Mouse (Mus musculus) CH12.LX (cell line): ENCODE data around the gene Incenp. TPM values are rescaled to one million over a fixed set of nuclear protein-coding genes. Genes with fewer than 3 reads are reported as not detected.

Experiments used
- DNase-seq: peaks from one replicate; pipeline ENCODE4 v3.0.0-alpha.2; 2013; ENCODE audit errors: extremely low read depth
- H3K27ac ChIP-seq: 2 replicates; pipeline ENCODE4 v1.5.1; 2012; ENCODE audit warnings: low read depth, mild to moderate bottlenecking, control low read depth, moderate library complexity; ENCODE audit not compliant: insufficient read depth
- H3K27me3 ChIP-seq: replicated peaks from 2 replicates; pipeline ENCODE3; 2012; ENCODE audit warnings: inconsistent platforms
- H3K36me3 ChIP-seq, 2 experiments: replicated peaks in 1 of 2; 2 replicates each; pipeline versions ENCODE3 to v1.6.1; 2012; ENCODE audit warnings: inconsistent platforms in 1 of 2, low read length in 1 of 2, mild to moderate bottlenecking in 1 of 2, mixed read lengths in 1 of 2, moderate library complexity in 1 of 2; ENCODE audit not compliant: control insufficient read depth in 1 of 2, insufficient read depth in 1 of 2
- H3K4me1 ChIP-seq, 2 experiments: 2 replicates each; pipeline ENCODE4 v1.6.1; 2012; ENCODE audit warnings: inconsistent platforms in 1 of 2, moderate library complexity in 1 of 2; ENCODE audit not compliant: insufficient read depth in 2 of 2, control insufficient read depth in 1 of 2
- H3K4me2 ChIP-seq: 2 replicates; pipeline ENCODE4 v1.6.1; 2012; ENCODE audit warnings: low read depth, mild to moderate bottlenecking, control low read depth; ENCODE audit not compliant: poor library complexity, insufficient read depth, severe bottlenecking
- H3K4me3 ChIP-seq, 3 experiments: fragments of 150-350 bp in 1 of 3; sonication (generic) in 1 of 3; replicated peaks in 1 of 3; 2 replicates each; pipeline versions ENCODE3 to v1.5.1; 2011 to 2012; ENCODE audit warnings: low read depth in 2 of 3, low read length in 2 of 3, mild to moderate bottlenecking in 2 of 3, moderate library complexity in 2 of 3, control low read depth in 1 of 3, improper control_type of control experiment in 1 of 3, inconsistent platforms in 1 of 3, mixed read lengths in 1 of 3; ENCODE audit not compliant: poor library complexity in 1 of 3
- H3K79me2 ChIP-seq: replicated peaks from 2 replicates; pipeline ENCODE4 v1.6.1; 2012; ENCODE audit warnings: mild to moderate bottlenecking, moderate library complexity; ENCODE audit not compliant: control insufficient read depth, poor library complexity, insufficient read depth, severe bottlenecking; ENCODE audit errors: extremely low read depth
- H3K9ac ChIP-seq: 2 replicates; pipeline ENCODE4 v1.6.1; 2012; ENCODE audit warnings: low read depth, mild to moderate bottlenecking, control low read depth, moderate library complexity; ENCODE audit not compliant: insufficient read depth
- H3K9me3 ChIP-seq: replicated peaks from 2 replicates; pipeline ENCODE3; 2012; ENCODE audit warnings: low read length, inconsistent platforms, mixed read lengths
- BHLHE40 ChIP-seq: IDR thresholded peaks from 2 replicates; pipeline ENCODE4 v1.6.1; 2011; ENCODE audit warnings: mild to moderate bottlenecking, low read depth, low read length, improper control_type of control experiment
- CHD1 ChIP-seq: IDR thresholded peaks from 2 replicates; pipeline ENCODE4 v1.6.1; 2012; ENCODE audit warnings: low read depth, low read length, improper control_type of control experiment, inconsistent platforms
- CHD2 ChIP-seq: IDR thresholded peaks from 2 replicates; pipeline ENCODE4 v1.6.1; 2011; ENCODE audit warnings: low read length, improper control_type of control experiment
- CTCF ChIP-seq, 2 experiments: IDR thresholded peaks in 1 of 2; conservative IDR thresholded peaks in 1 of 2; 2 replicates each; pipeline ENCODE4 v1.5.1; 2011 to 2012; ENCODE audit warnings: low read depth in 2 of 2, low read length in 2 of 2, improper control_type of control experiment in 1 of 2, inconsistent platforms in 1 of 2, mild to moderate bottlenecking in 1 of 2, moderate library complexity in 1 of 2
- E2F4 ChIP-seq: IDR thresholded peaks from 2 replicates; pipeline ENCODE4 v1.6.1; 2011; ENCODE audit warnings: low read depth, low read length, improper control_type of control experiment; ENCODE audit not compliant: insufficient replicate concordance
- ELF1 ChIP-seq: IDR thresholded peaks from 2 replicates; pipeline ENCODE4 v1.6.1; 2014; ENCODE audit warnings: low read depth, mild to moderate bottlenecking, inconsistent platforms, low read length, improper control_type of control experiment
- ETS1 ChIP-seq: conservative IDR thresholded peaks from 2 replicates; pipeline ENCODE4 v1.6.1; 2012; ENCODE audit warnings: low read depth, mild to moderate bottlenecking, inconsistent platforms, low read length, improper control_type of control experiment, moderate library complexity
- GABPA ChIP-seq: IDR thresholded peaks from 2 replicates; pipeline ENCODE4 v1.6.1; 2012; ENCODE audit warnings: low read depth, low read length, improper control_type of control experiment, inconsistent platforms; ENCODE audit not compliant: insufficient replicate concordance
- HCFC1 ChIP-seq: IDR thresholded peaks from 2 replicates; pipeline ENCODE4 v1.6.1; 2012; ENCODE audit warnings: low read depth, mild to moderate bottlenecking, inconsistent platforms, low read length, improper control_type of control experiment
- IRF4 ChIP-seq: IDR thresholded peaks from 2 replicates; pipeline ENCODE4 v1.6.1; 2014; ENCODE audit warnings: low read depth, mild to moderate bottlenecking, inconsistent platforms, low read length, improper control_type of control experiment
- JUND ChIP-seq: conservative IDR thresholded peaks from 2 replicates; pipeline ENCODE4 v1.6.1; 2011; ENCODE audit warnings: low read depth, low read length, improper control_type of control experiment
- KAT2A ChIP-seq: IDR thresholded peaks from 2 replicates; pipeline ENCODE4 v1.6.1; 2012; ENCODE audit warnings: low read length, improper control_type of control experiment, inconsistent platforms; ENCODE audit not compliant: insufficient replicate concordance
- MAFK ChIP-seq: IDR thresholded peaks from 2 replicates; pipeline ENCODE4 v1.6.1; 2011; ENCODE audit warnings: low read length, improper control_type of control experiment; ENCODE audit not compliant: insufficient replicate concordance
- MAX ChIP-seq: IDR thresholded peaks from 2 replicates; pipeline ENCODE4 v1.6.1; 2011; ENCODE audit warnings: low read length, improper control_type of control experiment
- MAZ ChIP-seq: IDR thresholded peaks from 2 replicates; pipeline ENCODE4 v1.6.1; 2012; ENCODE audit warnings: low read depth, mild to moderate bottlenecking, inconsistent platforms, low read length, improper control_type of control experiment, moderate library complexity
- MEF2A ChIP-seq: IDR thresholded peaks from 2 replicates; pipeline ENCODE4 v1.6.1; 2014; ENCODE audit warnings: low read depth, mild to moderate bottlenecking, inconsistent platforms, low read length, improper control_type of control experiment, borderline replicate concordance
- MXI1 ChIP-seq: IDR thresholded peaks from 2 replicates; pipeline ENCODE4 v1.6.1; 2011; ENCODE audit warnings: mild to moderate bottlenecking, low read depth, low read length, improper control_type of control experiment
- NELFE ChIP-seq: IDR thresholded peaks from 2 replicates; pipeline ENCODE4 v1.6.1; 2011; ENCODE audit warnings: low read depth, low read length, improper control_type of control experiment
- NRF1 ChIP-seq: IDR thresholded peaks from 2 replicates; pipeline ENCODE4 v1.6.1; 2014; ENCODE audit warnings: low read depth, mild to moderate bottlenecking, inconsistent platforms, low read length, improper control_type of control experiment, moderate library complexity
- PAX5 ChIP-seq: IDR thresholded peaks from 2 replicates; pipeline ENCODE4 v1.6.1; 2012; ENCODE audit warnings: low read length, inconsistent platforms, mixed read lengths
- POLR2A ChIP-seq: IDR thresholded peaks from 2 replicates; pipeline ENCODE4 v1.6.1; 2011; ENCODE audit warnings: low read depth, mild to moderate bottlenecking, improper control_type of control experiment, low read length
- POLR2AphosphoS2 ChIP-seq: IDR thresholded peaks from 2 replicates; pipeline ENCODE4 v1.6.1; 2011; ENCODE audit warnings: low read depth, low read length, improper control_type of control experiment
- RAD21 ChIP-seq: IDR thresholded peaks from 2 replicates; pipeline ENCODE4 v1.6.1; 2011; ENCODE audit warnings: low read depth, mild to moderate bottlenecking, low read length, improper control_type of control experiment, moderate library complexity
- RCOR1 ChIP-seq: conservative IDR thresholded peaks from 2 replicates; pipeline ENCODE4 v1.6.1; 2012; ENCODE audit warnings: low read depth, mild to moderate bottlenecking, inconsistent platforms, low read length, improper control_type of control experiment
- SIN3A ChIP-seq: IDR thresholded peaks from 2 replicates; pipeline ENCODE4 v1.6.1; 2012; ENCODE audit warnings: low read length, improper control_type of control experiment, inconsistent platforms
- SMC3 ChIP-seq: IDR thresholded peaks from 2 replicates; pipeline ENCODE4 v1.6.1; 2011; ENCODE audit warnings: low read depth, low read length, improper control_type of control experiment
- TBP ChIP-seq: conservative IDR thresholded peaks from 2 replicates; pipeline ENCODE4 v1.6.1; 2011; ENCODE audit warnings: low read depth, low read length, improper control_type of control experiment
- TCF12 ChIP-seq: IDR thresholded peaks from 2 replicates; pipeline ENCODE4 v1.6.1; 2014; ENCODE audit warnings: low read depth, mild to moderate bottlenecking, inconsistent platforms, low read length, improper control_type of control experiment
- UBTF ChIP-seq: IDR thresholded peaks from 2 replicates; pipeline ENCODE4 v1.6.1; 2012; ENCODE audit warnings: low read depth, mild to moderate bottlenecking, inconsistent platforms, low read length, improper control_type of control experiment, moderate library complexity
- USF2 ChIP-seq: conservative IDR thresholded peaks from 2 replicates; pipeline ENCODE4 v1.6.1; 2011; ENCODE audit warnings: low read depth, low read length, improper control_type of control experiment
- ZC3H11A ChIP-seq: IDR thresholded peaks from 2 replicates; pipeline ENCODE4 v1.6.1; 2012; ENCODE audit warnings: low read depth, mild to moderate bottlenecking, inconsistent platforms, low read length, improper control_type of control experiment
- ZNF384 ChIP-seq: IDR thresholded peaks from 2 replicates; pipeline ENCODE4 v1.6.1; 2012; ENCODE audit warnings: low read depth, low read length, improper control_type of control experiment, inconsistent platforms
- dilution Hi-C: fragments of 300-500 bp; cut with MboI; formaldehyde crosslinking; loops from 2 replicates; pipeline ENCODE4 v1.14.3; 2020; ENCODE audit warnings: low sequenced_read_pairs; ENCODE audit not compliant: extremely low pct_unique_long_range_greater_than_20kb, extremely low pct_ligation_motif_present
- in situ Hi-C: fragments of 300-500 bp; cut with MboI; formaldehyde crosslinking; loops from 3 replicates; pipeline ENCODE4 v1.14.3; 2019; ENCODE audit warnings: low sequenced_read_pairs, low pct_ligation_motif_present, low pct_unique_long_range_greater_than_20kb, mixed read lengths
- polyA plus RNA-seq: library from polyadenylated mRNA; unstranded; fragments of >175 nt; gene quantifications from 2 replicates; pipeline ENCODE4 v1.2.1, GENCODE M21; 2012; ENCODE audit warnings: low read depth; ENCODE audit not compliant: insufficient read length
- total RNA-seq, 2 experiments: library from RNA; depleted of rRNA; stranded (reverse); fragments of 300-350 nt in 1 of 2; fragments of >200 nt in 1 of 2; gene quantifications; 2 replicates each; pipeline ENCODE4 v1.2.3; 2012 to 2014

Gene Incenp
- total and polyA plus RNA-seq, 3 experiments, result 58.5 to 201 (median 73.4) TPM

DNA sequence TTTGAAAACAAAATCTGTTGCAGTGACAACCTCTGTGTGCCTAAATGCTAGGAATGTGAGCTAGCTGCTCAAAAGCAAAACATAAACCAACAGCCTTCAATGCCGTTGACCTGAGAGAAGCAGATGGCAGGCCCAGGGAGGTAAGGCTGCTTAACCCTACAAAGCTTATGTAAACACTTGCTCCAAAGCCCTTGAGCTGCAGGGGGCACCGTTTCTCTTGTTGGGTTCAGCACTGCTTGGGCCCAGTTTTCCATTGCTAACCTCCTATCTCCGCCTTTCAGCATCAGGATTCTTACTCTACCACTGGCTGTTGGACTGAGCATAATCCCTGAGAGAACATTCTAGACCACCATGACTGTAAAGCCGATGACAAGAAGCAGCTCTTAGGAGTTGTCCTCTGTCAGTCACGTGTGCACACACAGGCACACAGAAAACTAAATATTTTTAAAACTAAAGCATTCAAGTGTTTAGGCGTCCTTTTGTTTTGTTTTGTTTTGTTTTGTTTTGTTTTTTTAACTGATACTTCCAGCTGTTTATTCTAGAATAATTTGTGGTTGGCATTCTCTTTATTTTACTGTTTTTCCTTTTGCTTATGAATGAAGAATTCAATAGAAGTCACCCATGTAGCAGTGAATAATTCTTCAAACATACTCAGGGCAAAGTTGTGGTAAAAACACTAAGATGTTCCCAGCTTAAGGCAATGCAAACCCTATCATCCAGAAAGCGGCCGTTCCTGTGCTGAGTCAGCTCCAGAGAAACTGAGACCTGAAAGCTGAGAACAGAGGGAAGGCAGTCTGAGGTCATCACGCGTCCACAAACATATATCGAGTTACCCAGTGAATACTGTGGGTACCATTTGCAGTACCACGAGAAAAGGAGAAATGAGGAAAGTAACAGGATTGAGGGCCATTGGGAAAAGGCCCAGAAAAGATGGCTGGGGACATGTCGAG lies 21.8 kb upstream of the Incenp start:
- in situ Hi-C loops (no loop called here), dilution Hi-C loops (no loop called here)
- no peak overlapping the region for H3K27ac ChIP-seq
- H3K9me3 ChIP-seq, result no peaks in the 10 kb centered on the region
- peak; percentile 53 for DNase-seq
- no peak overlapping the region for H3K4me2 ChIP-seq
- H3K27me3 ChIP-seq, result no peaks in the 10 kb centered on the region
- H3K9ac ChIP-seq, result no peak overlapping the region
- no peaks in the 10 kb centered on the region for H3K36me3 ChIP-seq
- H3K4me1 ChIP-seq, result peaks cover 5 to 35% of the 10 kb centered on the region in 2 experiments
- H3K4me3 ChIP-seq, result no peak overlapping the region
- TF ChIP-seq CHD2 (no peak), POLR2AphosphoS2 (no peak), NELFE (no peak), ZNF384 (no peak), ETS1 (no peak), TBP (no peak), JUND (no peak), BHLHE40 (no peak), POLR2A (no peak), E2F4 (no peak), RCOR1 (no peak), MAX (no peak), CHD1 (no peak), MAFK (peak; percentile 89), GABPA (no peak), CTCF (conservative IDR thresholded peaks at IDR 0.05 in 1 of 2, IDR thresholded peaks at IDR 0.05 in 1 of 2; ENCODE audit: low read depth in 2 of 2, low read length in 2 of 2) (peak; percentile 24 to 86; a peak in 2 of 4 replicates), SIN3A (no peak), RAD21 (peak; percentile 87), ZC3H11A (peak; percentile 47; the same call in 1 of the 2 replicates), KAT2A (no peak), NRF1 (no peak), SMC3 (peak; percentile 90), MAZ (no peak), HCFC1 (no peak), UBTF (no peak), ELF1 (no peak), USF2 (no peak), IRF4 (no peak), PAX5 (no peak), MEF2A (no peak), TCF12 (no peak), MXI1 (no peak)
- no peaks in the 10 kb centered on the region for H3K79me2 ChIP-seq
